Mouse (Mus musculus) CH12.LX (cell line): ENCODE measurements around the gene Pde1a. TPM values are rescaled to one million over a fixed set of nuclear protein-coding genes. Genes with fewer than 3 reads are reported as not detected.

Experiments used
- DNase-seq: peaks from one replicate; pipeline ENCODE4 v3.0.0-alpha.2; 2013; ENCODE audit errors: extremely low read depth
- H3K27ac ChIP-seq: 2 replicates; pipeline ENCODE4 v1.5.1; 2012; ENCODE audit warnings: low read depth, mild to moderate bottlenecking, control low read depth, moderate library complexity; ENCODE audit not compliant: insufficient read depth
- H3K27me3 ChIP-seq: replicated peaks from 2 replicates; pipeline ENCODE3; 2012; ENCODE audit warnings: inconsistent platforms
- H3K36me3 ChIP-seq, 2 experiments: replicated peaks in 1 of 2; 2 replicates each; pipeline versions ENCODE3 to v1.6.1; 2012; ENCODE audit warnings: inconsistent platforms in 1 of 2, low read length in 1 of 2, mild to moderate bottlenecking in 1 of 2, mixed read lengths in 1 of 2, moderate library complexity in 1 of 2; ENCODE audit not compliant: control insufficient read depth in 1 of 2, insufficient read depth in 1 of 2
- H3K4me1 ChIP-seq, 2 experiments: 2 replicates each; pipeline ENCODE4 v1.6.1; 2012; ENCODE audit warnings: inconsistent platforms in 1 of 2, moderate library complexity in 1 of 2; ENCODE audit not compliant: insufficient read depth in 2 of 2, control insufficient read depth in 1 of 2
- H3K4me2 ChIP-seq: 2 replicates; pipeline ENCODE4 v1.6.1; 2012; ENCODE audit warnings: low read depth, mild to moderate bottlenecking, control low read depth; ENCODE audit not compliant: poor library complexity, insufficient read depth, severe bottlenecking
- H3K4me3 ChIP-seq, 3 experiments: fragments of 150-350 bp in 1 of 3; sonication (generic) in 1 of 3; replicated peaks in 1 of 3; 2 replicates each; pipeline versions ENCODE3 to v1.5.1; 2011 to 2012; ENCODE audit warnings: low read depth in 2 of 3, low read length in 2 of 3, mild to moderate bottlenecking in 2 of 3, moderate library complexity in 2 of 3, control low read depth in 1 of 3, improper control_type of control experiment in 1 of 3, inconsistent platforms in 1 of 3, mixed read lengths in 1 of 3; ENCODE audit not compliant: poor library complexity in 1 of 3
- H3K79me2 ChIP-seq: replicated peaks from 2 replicates; pipeline ENCODE4 v1.6.1; 2012; ENCODE audit warnings: mild to moderate bottlenecking, moderate library complexity; ENCODE audit not compliant: control insufficient read depth, poor library complexity, insufficient read depth, severe bottlenecking; ENCODE audit errors: extremely low read depth
- H3K9ac ChIP-seq: 2 replicates; pipeline ENCODE4 v1.6.1; 2012; ENCODE audit warnings: low read depth, mild to moderate bottlenecking, control low read depth, moderate library complexity; ENCODE audit not compliant: insufficient read depth
- H3K9me3 ChIP-seq: replicated peaks from 2 replicates; pipeline ENCODE3; 2012; ENCODE audit warnings: low read length, inconsistent platforms, mixed read lengths
- BHLHE40 ChIP-seq: IDR thresholded peaks from 2 replicates; pipeline ENCODE4 v1.6.1; 2011; ENCODE audit warnings: mild to moderate bottlenecking, low read depth, low read length, improper control_type of control experiment
- CHD1 ChIP-seq: IDR thresholded peaks from 2 replicates; pipeline ENCODE4 v1.6.1; 2012; ENCODE audit warnings: low read depth, low read length, improper control_type of control experiment, inconsistent platforms
- E2F4 ChIP-seq: IDR thresholded peaks from 2 replicates; pipeline ENCODE4 v1.6.1; 2011; ENCODE audit warnings: low read depth, low read length, improper control_type of control experiment; ENCODE audit not compliant: insufficient replicate concordance
- EP300 ChIP-seq: IDR thresholded peaks from 2 replicates; pipeline ENCODE4 v1.6.1; 2011; ENCODE audit warnings: low read length, improper control_type of control experiment
- GABPA ChIP-seq: IDR thresholded peaks from 2 replicates; pipeline ENCODE4 v1.6.1; 2012; ENCODE audit warnings: low read depth, low read length, improper control_type of control experiment, inconsistent platforms; ENCODE audit not compliant: insufficient replicate concordance
- IRF4 ChIP-seq: IDR thresholded peaks from 2 replicates; pipeline ENCODE4 v1.6.1; 2014; ENCODE audit warnings: low read depth, mild to moderate bottlenecking, inconsistent platforms, low read length, improper control_type of control experiment
- KAT2A ChIP-seq: IDR thresholded peaks from 2 replicates; pipeline ENCODE4 v1.6.1; 2012; ENCODE audit warnings: low read length, improper control_type of control experiment, inconsistent platforms; ENCODE audit not compliant: insufficient replicate concordance
- MAFK ChIP-seq: IDR thresholded peaks from 2 replicates; pipeline ENCODE4 v1.6.1; 2011; ENCODE audit warnings: low read length, improper control_type of control experiment; ENCODE audit not compliant: insufficient replicate concordance
- MYC ChIP-seq: IDR thresholded peaks from 2 replicates; pipeline ENCODE4 v1.6.1; 2011; ENCODE audit warnings: low read depth, mild to moderate bottlenecking, improper control_type of control experiment, low read length
- NRF1 ChIP-seq: IDR thresholded peaks from 2 replicates; pipeline ENCODE4 v1.6.1; 2014; ENCODE audit warnings: low read depth, mild to moderate bottlenecking, inconsistent platforms, low read length, improper control_type of control experiment, moderate library complexity
- RCOR1 ChIP-seq: conservative IDR thresholded peaks from 2 replicates; pipeline ENCODE4 v1.6.1; 2012; ENCODE audit warnings: low read depth, mild to moderate bottlenecking, inconsistent platforms, low read length, improper control_type of control experiment
- TBP ChIP-seq: conservative IDR thresholded peaks from 2 replicates; pipeline ENCODE4 v1.6.1; 2011; ENCODE audit warnings: low read depth, low read length, improper control_type of control experiment
- TCF12 ChIP-seq: IDR thresholded peaks from 2 replicates; pipeline ENCODE4 v1.6.1; 2014; ENCODE audit warnings: low read depth, mild to moderate bottlenecking, inconsistent platforms, low read length, improper control_type of control experiment
- UBTF ChIP-seq: IDR thresholded peaks from 2 replicates; pipeline ENCODE4 v1.6.1; 2012; ENCODE audit warnings: low read depth, mild to moderate bottlenecking, inconsistent platforms, low read length, improper control_type of control experiment, moderate library complexity
- ZC3H11A ChIP-seq: IDR thresholded peaks from 2 replicates; pipeline ENCODE4 v1.6.1; 2012; ENCODE audit warnings: low read depth, mild to moderate bottlenecking, inconsistent platforms, low read length, improper control_type of control experiment
- ZNF384 ChIP-seq: IDR thresholded peaks from 2 replicates; pipeline ENCODE4 v1.6.1; 2012; ENCODE audit warnings: low read depth, low read length, improper control_type of control experiment, inconsistent platforms
- dilution Hi-C: fragments of 300-500 bp; cut with MboI; formaldehyde crosslinking; loops from 2 replicates; pipeline ENCODE4 v1.14.3; 2020; ENCODE audit warnings: low sequenced_read_pairs; ENCODE audit not compliant: extremely low pct_unique_long_range_greater_than_20kb, extremely low pct_ligation_motif_present
- in situ Hi-C: fragments of 300-500 bp; cut with MboI; formaldehyde crosslinking; loops from 3 replicates; pipeline ENCODE4 v1.14.3; 2019; ENCODE audit warnings: low sequenced_read_pairs, low pct_ligation_motif_present, low pct_unique_long_range_greater_than_20kb, mixed read lengths
- polyA plus RNA-seq: library from polyadenylated mRNA; unstranded; fragments of >175 nt; gene quantifications from 2 replicates; pipeline ENCODE4 v1.2.1, GENCODE M21; 2012; ENCODE audit warnings: low read depth; ENCODE audit not compliant: insufficient read length
- total RNA-seq, 2 experiments: library from RNA; depleted of rRNA; stranded (reverse); fragments of 300-350 nt in 1 of 2; fragments of >200 nt in 1 of 2; gene quantifications; 2 replicates each; pipeline ENCODE4 v1.2.3; 2012 to 2014

Gene Pde1a
- total and polyA plus RNA-seq, 3 experiments: 0.05 to 0.08 TPM; not detected in 1

GRCm38 (mm10) chr2:80126663-80127062, 2.6 kb downstream of the Pde1a start:
- no peaks in the 10 kb centered on the region for H3K36me3 ChIP-seq
- TF ChIP-seq ZC3H11A (no peak), MYC (no peak), RCOR1 (no peak), NRF1 (no peak), E2F4 (no peak), EP300 (no peak), CHD1 (no peak)
- H3K9ac ChIP-seq: no peak overlapping the region
- H3K27ac ChIP-seq: no peak overlapping the region
- DNase-seq: no peak
- H3K4me1 ChIP-seq: no peaks in the 10 kb centered on the region
- H3K9me3 ChIP-seq: no peaks in the 10 kb centered on the region
- dilution Hi-C loops (no loop called here), in situ Hi-C loops (no loop called here)
- H3K79me2 ChIP-seq: no peaks in the 10 kb centered on the region
- H3K4me3 ChIP-seq: no peak overlapping the region
- no peaks in the 10 kb centered on the region for H3K27me3 ChIP-seq
- peak overlapping the region; percentile 21 for H3K4me2 ChIP-seq

- H3K9ac ChIP-seq: no peak overlapping the region
- no peaks in the 10 kb centered on the region for H3K27me3 ChIP-seq
Measured at GRCm38 (mm10) chr2:80086891-80087290, 42.4 kb downstream of the Pde1a start.

GRCm38 (mm10) chr2:80080090-80080821, 49.0 kb downstream of the Pde1a start:
- Histone ChIP-seq H3K27me3 (no peaks in the 10 kb centered on the region), H3K9me3 (no peaks in the 10 kb centered on the region), H3K27ac (no peak overlapping the region), H3K4me3 (no peak overlapping the region), H3K4me1 (no peaks in the 10 kb centered on the region), H3K36me3 (no peaks in the 10 kb centered on the region), H3K9ac (no peak overlapping the region), H3K79me2 (no peaks in the 10 kb centered on the region), H3K4me2 (no peak overlapping the region)
- in situ Hi-C loops (no loop called here), dilution Hi-C loops (no loop called here)
- no peak for DNase-seq
- TF ChIP-seq TBP (no peak), UBTF (no peak), MAFK (no peak), KAT2A (no peak), GABPA (no peak)

More at GRCm38 (mm10) chr2:80086891-80087290, 42.4 kb downstream of the Pde1a start:
- Histone ChIP-seq H3K9me3 (no peaks in the 10 kb centered on the region), H3K79me2 (no peaks in the 10 kb centered on the region), H3K27ac (no peak overlapping the region), H3K4me2 (no peak overlapping the region), H3K36me3 (no peaks in the 10 kb centered on the region), H3K4me1 (no peaks in the 10 kb centered on the region), H3K4me3 (no peak overlapping the region)
- DNase-seq: no peak
- dilution Hi-C loops: no loop called here
- TF ChIP-seq ZNF384 (no peak), IRF4 (no peak), TCF12 (no peak), BHLHE40 (no peak), EP300 (no peak)
- in situ Hi-C loops: no loop called here
